Mouse (Mus musculus) CH12.LX (cell line): ENCODE measurements at regions not wholly inside any gene's neighbourhood (a gene's known extent, or its start where the extent isn't known, plus 50 kb on each side); places are given as distances from the start of the nearest gene placed in this dataset.

Experiments used
- BHLHE40 ChIP-seq: IDR thresholded peaks from 2 replicates; pipeline ENCODE4 v1.6.1; 2011; ENCODE audit warnings: mild to moderate bottlenecking, low read depth, low read length, improper control_type of control experiment
- CHD2 ChIP-seq: IDR thresholded peaks from 2 replicates; pipeline ENCODE4 v1.6.1; 2011; ENCODE audit warnings: low read length, improper control_type of control experiment
- CTCF ChIP-seq, 2 experiments: IDR thresholded peaks in 1 of 2; conservative IDR thresholded peaks in 1 of 2; 2 replicates each; pipeline ENCODE4 v1.5.1; 2011 to 2012; ENCODE audit warnings: low read depth in 2 of 2, low read length in 2 of 2, improper control_type of control experiment in 1 of 2, inconsistent platforms in 1 of 2, mild to moderate bottlenecking in 1 of 2, moderate library complexity in 1 of 2
- EP300 ChIP-seq: IDR thresholded peaks from 2 replicates; pipeline ENCODE4 v1.6.1; 2011; ENCODE audit warnings: low read length, improper control_type of control experiment
- GABPA ChIP-seq: IDR thresholded peaks from 2 replicates; pipeline ENCODE4 v1.6.1; 2012; ENCODE audit warnings: low read depth, low read length, improper control_type of control experiment, inconsistent platforms; ENCODE audit not compliant: insufficient replicate concordance
- MAFK ChIP-seq: IDR thresholded peaks from 2 replicates; pipeline ENCODE4 v1.6.1; 2011; ENCODE audit warnings: low read length, improper control_type of control experiment; ENCODE audit not compliant: insufficient replicate concordance
- NELFE ChIP-seq: IDR thresholded peaks from 2 replicates; pipeline ENCODE4 v1.6.1; 2011; ENCODE audit warnings: low read depth, low read length, improper control_type of control experiment
- POLR2A ChIP-seq: IDR thresholded peaks from 2 replicates; pipeline ENCODE4 v1.6.1; 2011; ENCODE audit warnings: low read depth, mild to moderate bottlenecking, improper control_type of control experiment, low read length
- RAD21 ChIP-seq: IDR thresholded peaks from 2 replicates; pipeline ENCODE4 v1.6.1; 2011; ENCODE audit warnings: low read depth, mild to moderate bottlenecking, low read length, improper control_type of control experiment, moderate library complexity
- TBP ChIP-seq: conservative IDR thresholded peaks from 2 replicates; pipeline ENCODE4 v1.6.1; 2011; ENCODE audit warnings: low read depth, low read length, improper control_type of control experiment
- USF1 ChIP-seq: IDR thresholded peaks from 2 replicates; pipeline ENCODE4 v1.6.1; 2014; ENCODE audit warnings: low read depth, mild to moderate bottlenecking, inconsistent platforms, low read length, improper control_type of control experiment

DNA sequence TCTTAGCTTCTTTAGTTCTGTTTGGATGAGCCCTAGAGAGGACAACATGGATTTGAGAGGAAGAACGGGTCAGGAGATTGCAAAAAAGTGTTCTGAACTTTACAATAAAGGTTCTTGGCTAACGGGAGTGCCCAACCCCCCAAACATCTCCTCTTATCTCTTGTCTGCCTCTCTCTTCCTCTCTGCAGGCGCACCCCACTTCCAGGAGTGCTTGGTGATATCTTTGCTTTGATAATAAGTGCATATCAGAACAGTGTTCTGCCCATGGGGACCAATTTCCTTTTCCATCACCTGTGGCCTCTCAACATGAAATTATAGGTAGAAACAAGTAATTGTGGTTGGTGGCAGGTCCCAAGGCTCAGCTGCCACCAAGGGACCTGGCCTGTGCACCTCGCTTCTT is 86.0 kb upstream of the Mef2a start:
- TF ChIP-seq USF1: no peak
- TF ChIP-seq CTCF (conservative IDR thresholded peaks at IDR 0.05 in 1 of 2, IDR thresholded peaks at IDR 0.05 in 1 of 2; ENCODE audit: low read depth in 2 of 2, low read length in 2 of 2): no peak
- no peak for TF ChIP-seq MAFK
- TF ChIP-seq BHLHE40: no peak
- TF ChIP-seq GABPA: no peak
- no peak for TF ChIP-seq POLR2A
- TF ChIP-seq NELFE: no peak
- no peak for TF ChIP-seq TBP
- no peak for TF ChIP-seq EP300
- TF ChIP-seq RAD21: no peak
- no peak for TF ChIP-seq CHD2
